Mouse (Mus musculus) heart, postnatal 36 days (tissue): ENCODE measurements at regions not wholly inside any gene's neighbourhood (a gene's known extent, or its start where the extent isn't known, plus 50 kb on each side); places are given as distances from the start of the nearest gene placed in this dataset.

Source experiments
- DNase-seq, 2 experiments: peaks; one replicate each; pipeline ENCODE4 v3.0.0; 2021 to 2022
- intact Hi-C: fragments of 180-260 bp; cut with DNase I; formaldehyde crosslinking; loops from one replicate; pipeline ENCODE4 v1.15.1; 2025

DNA sequence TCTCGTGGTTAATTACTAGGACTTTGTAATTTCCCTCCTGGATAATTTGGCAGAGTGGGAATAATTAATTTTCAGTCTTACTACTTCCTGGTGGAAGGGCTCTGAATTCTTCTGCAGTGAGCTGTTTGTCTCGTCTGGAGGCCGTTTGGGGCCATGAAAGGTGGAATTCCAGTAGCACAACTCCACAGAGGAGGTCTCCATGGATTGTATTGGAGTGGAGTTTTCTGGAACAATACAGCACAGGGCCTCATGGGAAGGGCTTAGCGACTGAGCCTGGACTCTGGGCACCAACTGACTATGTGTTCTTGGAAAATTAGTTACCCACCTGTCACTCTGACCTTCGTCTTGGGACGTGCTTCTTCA lies 197.1 kb downstream of the Xxylt1 start:
- no peak for DNase-seq
- intact Hi-C loops, result loop anchor here (5.0 kb wide), 1 partner anchor 33 kb away; no protein-coding TSS in a partner anchor

GRCm38 (mm10) chr16:30886982-30887381 lies 194.2 kb downstream of the Xxylt1 start:
- intact Hi-C loops, result no loop called here
- no peak for DNase-seq

DNA sequence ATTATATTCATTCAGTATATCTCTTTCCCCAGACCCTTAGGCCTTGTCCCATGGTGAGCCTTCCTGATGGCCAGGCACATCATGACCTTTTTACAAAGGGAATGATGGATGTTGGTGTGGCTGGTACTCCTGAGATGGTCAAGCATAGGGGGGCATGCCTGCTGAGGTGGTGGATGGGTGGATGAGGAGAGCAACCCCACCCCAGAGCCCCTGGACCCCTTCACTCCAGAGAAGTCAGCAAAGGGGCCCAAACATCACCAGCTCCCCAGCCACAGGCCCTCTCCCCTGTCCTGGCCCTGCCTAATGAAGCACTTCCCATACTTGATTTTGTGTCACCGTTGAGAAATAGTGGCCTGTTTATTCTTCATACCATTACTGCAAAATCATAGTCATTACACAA lies 193.7 kb downstream of the Xxylt1 start:
- no peak for DNase-seq

DNA sequence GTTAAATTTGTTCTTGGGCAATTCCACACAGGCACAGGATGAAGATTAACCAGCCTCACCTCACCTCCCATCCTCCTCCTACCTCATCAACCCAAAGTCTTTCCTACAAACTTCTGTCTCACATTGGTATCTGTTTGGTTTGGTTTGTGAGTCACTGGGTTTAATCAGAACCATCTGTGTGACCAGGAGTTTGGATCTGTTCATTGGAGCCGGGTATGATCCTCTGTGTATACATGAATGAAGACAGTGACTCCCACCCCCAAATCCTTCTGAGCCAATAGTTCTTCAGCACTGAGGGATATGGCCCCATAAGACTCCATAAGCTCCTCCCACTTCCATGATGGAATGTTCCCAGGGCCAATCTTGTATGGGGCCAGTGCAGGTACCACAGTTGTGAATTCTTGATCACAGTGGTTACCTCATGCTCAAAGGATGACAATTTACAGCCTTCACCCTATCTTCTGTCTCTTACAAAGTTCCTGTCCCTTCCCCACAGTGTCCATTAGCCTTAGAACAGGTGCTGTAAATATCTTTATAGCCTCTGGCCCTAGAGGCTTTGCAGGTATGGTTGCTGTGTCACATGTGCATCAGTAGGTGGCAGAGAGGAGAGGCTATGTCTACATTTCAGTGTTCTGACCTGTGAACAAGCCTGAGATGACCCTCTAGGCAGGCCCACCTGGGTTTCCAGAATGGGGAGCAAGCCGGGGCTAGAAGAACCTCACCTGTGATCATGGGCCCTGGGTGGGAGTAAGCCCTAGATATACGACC lies 192.5 kb downstream of the Xxylt1 start:
- no peak for DNase-seq
- intact Hi-C loops, result no loop called here

More for the DNA sequence above, 193.7 kb downstream of the Xxylt1 start:
- intact Hi-C loops, result no loop called here

DNA sequence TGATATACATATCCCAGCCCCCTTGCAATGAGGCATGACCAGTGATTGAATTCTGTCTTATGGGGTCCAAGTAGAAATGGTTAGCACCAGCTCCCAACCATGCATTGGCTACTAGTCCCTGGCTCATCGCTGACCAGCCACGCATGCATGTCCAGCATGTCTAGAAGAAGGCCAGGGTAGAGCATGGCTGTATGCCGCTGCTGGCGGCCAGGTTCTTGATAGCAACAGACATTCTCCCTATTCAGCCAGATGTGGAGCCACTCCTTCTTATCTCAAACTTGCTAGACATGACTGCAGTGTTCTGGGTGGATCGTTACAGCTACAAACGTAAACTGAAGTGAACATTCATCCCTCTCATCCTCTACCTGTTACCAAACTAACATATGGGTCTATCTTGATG lies 188.6 kb downstream of the Xxylt1 start:
- no peak for DNase-seq
- intact Hi-C loops, result no loop called here

DNA sequence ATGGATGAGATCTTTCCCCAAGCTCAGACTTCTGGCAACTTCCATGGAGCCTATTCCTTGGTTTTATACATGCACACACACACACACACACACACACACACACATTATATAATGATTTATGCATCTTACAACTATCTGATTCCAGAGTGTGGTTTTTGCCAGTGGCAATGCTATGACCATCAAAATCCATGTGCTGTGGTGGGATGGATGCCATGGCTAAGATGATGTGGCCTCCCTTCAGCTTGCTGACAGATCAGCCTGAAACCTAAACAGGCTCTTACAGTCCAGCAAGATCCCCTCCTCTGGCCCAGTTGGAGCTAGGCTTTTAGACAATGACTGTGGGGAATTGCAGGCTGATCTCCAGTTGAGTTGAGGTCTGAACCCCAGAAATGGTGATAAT lies 187.1 kb downstream of the Xxylt1 start:
- intact Hi-C loops, result no loop called here
- DNase-seq, result no peak

DNA sequence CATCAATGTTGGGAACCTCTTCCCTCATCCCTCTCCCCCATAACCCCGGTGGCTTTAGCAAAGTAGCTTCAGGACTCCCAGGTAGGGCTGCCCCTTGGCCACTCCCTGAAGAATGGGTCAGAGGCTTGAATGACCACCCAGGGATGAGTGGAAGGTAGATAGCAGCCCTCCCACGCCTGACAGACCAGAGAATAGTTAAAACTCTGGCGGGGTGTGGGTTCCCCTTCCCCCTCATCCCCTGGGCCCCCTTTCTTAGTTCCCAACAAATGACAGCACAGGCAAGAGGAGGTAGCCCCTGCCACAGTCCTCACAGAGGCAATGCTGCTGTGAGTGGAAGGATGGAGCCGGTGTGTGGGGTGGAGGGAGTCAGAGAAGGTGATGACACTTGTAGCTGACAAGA lies 186.2 kb downstream of the Xxylt1 start:
- DNase-seq, result no peak
- intact Hi-C loops, result no loop called here

- intact Hi-C loops, result no loop called here
- DNase-seq, result no peak
Observed at GRCm38 (mm10) chr16:30897371-30897770, 183.9 kb downstream of the Xxylt1 start.

DNA sequence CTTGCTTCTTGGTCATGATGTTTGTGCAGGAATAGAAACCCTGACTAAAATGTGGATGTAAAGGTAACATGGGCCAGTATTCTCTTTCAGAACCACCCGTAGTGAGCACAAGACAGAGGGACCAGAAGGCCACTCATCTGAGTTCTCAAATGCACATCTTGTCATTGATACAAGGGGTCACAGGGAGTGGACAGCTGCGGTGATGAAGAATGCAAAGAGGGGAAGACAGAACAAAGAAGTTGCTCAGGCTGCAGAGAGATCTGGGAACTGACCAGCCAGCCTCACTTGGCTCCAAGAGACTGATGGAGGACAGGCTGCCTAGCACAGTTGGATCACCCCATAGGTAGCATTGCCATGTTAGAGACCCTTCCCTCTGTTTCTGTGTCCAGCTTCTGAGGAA lies 181.1 kb downstream of the Xxylt1 start:
- no peak for DNase-seq
- intact Hi-C loops, result no loop called here

DNA sequence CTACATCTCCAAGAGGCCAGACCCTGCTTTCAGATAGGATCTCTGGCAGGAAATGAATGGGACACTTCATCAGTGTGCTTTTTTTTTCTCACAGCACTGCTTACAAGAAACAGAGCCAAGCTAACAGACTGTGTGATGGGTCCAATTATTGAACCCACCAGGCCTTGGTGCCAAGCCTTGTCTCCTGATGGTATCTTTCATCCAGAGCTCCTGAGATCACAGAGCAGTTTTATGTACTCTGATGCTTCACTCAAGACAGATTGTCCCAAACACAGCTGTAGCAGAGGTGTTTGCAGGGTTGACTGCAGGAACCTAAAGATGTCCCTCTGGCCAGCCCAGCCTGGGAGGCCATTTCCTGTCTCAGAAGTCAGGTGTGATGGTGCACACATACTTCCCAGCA lies 179.9 kb downstream of the Xxylt1 start:
- DNase-seq, result no peak
- intact Hi-C loops, result no loop called here
